Mouse (Mus musculus) ovary, postnatal 14 days (tissue): ENCODE measurements at regions not wholly inside any gene's neighbourhood (a gene's known extent, or its start where the extent isn't known, plus 50 kb on each side); places are given as distances from the start of the nearest gene placed in this dataset.
A peak's percentile ranks its signal among the peaks of the same experiment; 100 is the strongest.

Source experiments
- DNase-seq: peaks from one replicate; pipeline ENCODE4 v3.0.0; 2022; ENCODE audit warnings: low spot score

- DNase-seq: no peak
Observed at GRCm38 (mm10) chr7:129441085-129441617, 150.5 kb upstream of the Wdr11 start.

- peak; percentile 72 for DNase-seq
Observed at GRCm38 (mm10) chr7:129469496-129469895, 122.2 kb upstream of the Wdr11 start.

GRCm38 (mm10) chr7:129483736-129484135 lies 107.9 kb upstream of the Wdr11 start:
- DNase-seq: no peak

GRCm38 (mm10) chr7:129506894-129507293 lies 84.8 kb upstream of the Wdr11 start:
- DNase-seq: peak; percentile 11

- DNase-seq: peak; percentile 3
Observed at GRCm38 (mm10) chr7:129509631-129510132, 82.0 kb upstream of the Wdr11 start.

DNA sequence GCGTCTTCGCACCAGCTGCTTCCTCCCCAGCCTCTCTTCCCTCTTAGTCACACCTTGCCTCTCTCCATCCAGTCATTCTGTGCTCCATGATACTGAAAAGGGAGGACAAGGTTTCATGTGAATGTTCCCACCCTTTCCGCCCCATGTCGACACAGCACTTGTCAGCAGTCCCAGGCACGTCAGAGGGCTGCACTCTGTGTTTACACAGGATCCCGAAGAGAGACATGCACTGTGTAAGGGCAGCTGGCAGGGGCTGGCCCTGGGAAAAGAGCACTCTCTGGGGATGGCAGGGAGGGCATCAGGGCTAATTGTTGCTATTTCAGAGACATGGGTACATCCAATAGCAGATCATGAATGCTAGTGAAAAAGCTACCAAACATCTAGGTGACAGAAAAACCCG lies 77.0 kb upstream of the Wdr11 start:
- DNase-seq: no peak

DNA sequence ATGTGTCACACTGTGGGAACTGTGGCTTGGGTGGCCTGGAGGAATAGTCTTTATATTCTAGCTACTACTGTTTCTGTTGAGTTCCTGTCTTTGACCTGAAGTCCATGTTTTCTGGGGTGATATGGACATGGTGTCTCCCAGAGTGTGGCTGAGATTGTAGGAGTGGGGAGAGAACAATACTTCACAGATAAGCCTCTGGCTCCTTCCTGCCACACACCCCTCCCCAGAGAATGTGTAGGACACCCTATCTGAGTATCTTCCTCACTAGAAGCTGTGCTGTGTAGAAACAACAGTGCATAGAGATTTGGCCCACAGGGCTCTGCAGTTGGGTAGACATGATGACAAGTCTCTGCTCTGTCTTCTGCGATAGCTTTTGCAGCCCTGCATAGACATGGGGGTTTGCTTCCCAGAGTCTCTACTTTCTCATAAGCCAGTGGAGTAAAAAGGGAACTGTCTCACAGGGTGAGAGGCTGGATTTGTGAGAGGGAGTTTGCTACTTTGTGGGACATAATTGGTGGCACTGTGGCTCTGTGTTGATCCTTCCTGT lies 67.2 kb upstream of the Wdr11 start:
- DNase-seq: no peak

- DNase-seq: no peak
Observed at GRCm38 (mm10) chr7:129525985-129526384, 65.7 kb upstream of the Wdr11 start.

DNA sequence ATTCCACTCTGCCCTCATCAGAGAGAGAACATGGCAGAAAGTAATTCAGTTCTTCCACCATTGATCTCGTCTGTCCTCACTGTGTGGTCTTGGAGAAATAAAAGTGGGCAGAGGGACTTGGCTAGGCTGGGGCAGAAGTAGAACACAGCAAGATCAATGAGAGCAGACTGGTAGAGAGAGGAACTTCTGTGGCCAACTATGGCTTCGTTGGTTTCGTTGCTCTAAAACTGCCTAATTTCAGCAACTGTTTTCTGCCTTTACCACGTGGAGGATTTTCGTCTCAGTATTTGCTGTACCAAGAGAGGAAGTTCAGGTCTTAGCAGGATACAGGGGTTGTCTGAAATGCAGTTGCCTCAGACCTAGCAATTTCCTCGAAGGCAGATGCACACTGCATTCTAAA lies 63.4 kb upstream of the Wdr11 start:
- no peak for DNase-seq

- no peak for DNase-seq
Observed at GRCm38 (mm10) chr7:129533366-129533905, 58.2 kb upstream of the Wdr11 start.
